Mouse (Mus musculus): ENCODE measurements around the gene Usp22.
"Not testable (repeated sequence)": the region's sequence is repeated elsewhere in the genome, so short reads cannot be mapped to it uniquely, and the experiment has no call there.

The Usp22 gene

DNA sequence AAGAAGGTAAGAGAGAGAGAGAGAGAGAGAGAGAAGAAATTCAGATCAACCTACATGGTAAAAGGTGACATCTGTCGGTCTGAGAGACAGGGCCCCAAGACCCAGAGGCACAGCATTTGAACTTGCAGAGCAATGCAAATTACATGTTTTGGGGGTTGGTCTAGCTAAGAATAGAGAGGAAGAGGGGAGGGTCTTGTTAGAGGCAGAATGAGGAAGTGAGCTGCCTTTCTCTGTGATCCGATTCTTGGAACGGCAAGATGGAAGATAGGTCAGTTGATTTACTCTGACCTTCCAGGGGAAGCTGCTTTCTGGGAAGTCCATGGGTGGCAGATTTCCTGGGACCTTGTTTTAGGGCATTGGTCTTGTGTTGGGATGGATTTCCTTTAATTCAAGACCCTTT is 32.6 kb downstream of the Usp22 start:
- no peak for DNase-seq

- DNase-seq, result no peak
These were observed 33.2 kb downstream of the Usp22 start for GRCm38 (mm10) chr11:61141693-61142092.

- no peak for DNase-seq
These were observed 41.9 kb downstream of the Usp22 start for GRCm38 (mm10) chr11:61132943-61133342.

- not testable (repeated sequence) for DNase-seq
These were observed 44.2 kb downstream of the Usp22 start for GRCm38 (mm10) chr11:61130646-61131045.

GRCm38 (mm10) chr11:61129305-61129704 is 45.5 kb downstream of the Usp22 start:
- DNase-seq, result no peak

DNA sequence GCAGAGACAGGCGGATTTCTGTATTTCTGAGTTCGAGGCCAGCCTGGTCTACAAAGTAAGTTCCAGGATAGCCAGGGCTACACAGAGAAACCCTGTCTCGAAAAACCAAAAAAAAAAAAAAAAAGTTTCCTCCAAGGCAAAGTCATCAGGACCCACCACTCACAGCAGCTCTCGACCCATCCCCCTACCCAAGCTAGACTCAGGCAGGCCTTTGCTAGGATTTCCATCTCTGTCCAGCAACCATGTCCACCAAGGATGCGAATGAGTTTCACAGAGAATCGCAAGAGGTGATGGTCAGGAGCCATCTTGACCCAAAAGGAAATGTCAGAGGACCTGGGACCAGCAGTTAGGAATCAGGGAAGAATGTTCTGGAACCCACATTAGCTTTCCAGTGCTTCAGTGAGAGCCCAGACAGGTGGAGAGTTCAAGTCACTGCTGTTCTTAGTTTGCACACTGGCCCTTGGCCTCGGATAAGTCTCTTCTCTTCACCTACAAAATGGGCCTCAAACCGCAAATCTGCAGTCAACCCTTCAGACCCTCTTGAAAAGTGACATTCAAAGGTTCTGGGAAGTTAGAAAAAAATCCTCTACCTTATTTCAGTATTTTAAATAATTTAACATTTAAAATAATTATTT is 47.3 kb downstream of the Usp22 start:
- DNase-seq, result no peak

- no peak for DNase-seq
These were observed 48.1 kb downstream of the Usp22 start, which contains the start of gene Tnfrsf13b for GRCm38 (mm10) chr11:61126606-61127355. TSS of gene Tnfrsf13b (plus strand) at chr11:61126755.

GRCm38 (mm10) chr11:61125970-61126369 is 48.9 kb downstream of the Usp22 start:
- DNase-seq, result no peak

DNA sequence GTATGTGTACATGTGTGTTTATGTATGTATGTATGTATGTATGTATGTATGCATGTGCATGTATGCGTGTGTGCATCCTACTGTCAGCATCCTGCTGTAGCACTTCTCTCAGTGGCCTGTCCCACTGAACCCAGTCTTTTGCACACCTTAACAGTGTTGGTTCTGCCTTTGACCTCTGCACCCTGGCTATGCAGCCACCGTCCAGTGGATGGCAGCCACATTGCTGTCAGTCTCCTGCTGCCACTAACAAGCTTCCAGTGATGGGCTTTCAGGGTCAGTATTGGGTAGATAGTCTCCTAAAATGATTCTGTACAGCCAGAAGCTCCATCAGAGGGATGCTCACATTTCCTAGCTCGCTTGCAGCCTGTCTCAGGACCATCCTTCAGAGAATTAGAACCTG is 51.0 kb downstream of the Usp22 start:
- no peak for DNase-seq

DNA sequence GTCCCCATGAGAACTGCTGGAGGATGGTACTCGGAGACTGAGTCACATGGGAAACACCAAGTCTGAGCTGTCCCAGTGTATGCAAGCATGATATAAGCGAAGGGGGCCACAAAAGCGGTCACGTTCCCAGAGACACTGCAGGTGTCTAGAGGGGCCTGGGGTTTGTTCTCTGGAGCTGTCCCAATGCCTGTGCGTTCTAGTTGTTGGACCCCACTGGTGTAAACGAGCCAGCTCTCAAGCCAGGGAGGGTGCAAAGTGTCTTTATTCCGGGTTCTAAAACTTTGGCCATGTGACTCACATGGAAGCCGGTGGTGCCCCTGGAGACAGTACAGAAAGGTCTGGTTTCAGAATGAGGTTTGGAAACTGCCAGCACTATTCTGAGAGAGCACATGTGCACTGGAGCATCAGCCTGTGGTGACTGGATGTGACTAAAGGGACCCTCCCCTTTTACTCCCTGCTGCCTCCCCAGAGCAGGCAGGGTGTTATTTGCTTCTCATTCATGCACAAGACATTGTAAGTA is 52.0 kb downstream of the Usp22 start:
- DNase-seq, result no peak

DNA sequence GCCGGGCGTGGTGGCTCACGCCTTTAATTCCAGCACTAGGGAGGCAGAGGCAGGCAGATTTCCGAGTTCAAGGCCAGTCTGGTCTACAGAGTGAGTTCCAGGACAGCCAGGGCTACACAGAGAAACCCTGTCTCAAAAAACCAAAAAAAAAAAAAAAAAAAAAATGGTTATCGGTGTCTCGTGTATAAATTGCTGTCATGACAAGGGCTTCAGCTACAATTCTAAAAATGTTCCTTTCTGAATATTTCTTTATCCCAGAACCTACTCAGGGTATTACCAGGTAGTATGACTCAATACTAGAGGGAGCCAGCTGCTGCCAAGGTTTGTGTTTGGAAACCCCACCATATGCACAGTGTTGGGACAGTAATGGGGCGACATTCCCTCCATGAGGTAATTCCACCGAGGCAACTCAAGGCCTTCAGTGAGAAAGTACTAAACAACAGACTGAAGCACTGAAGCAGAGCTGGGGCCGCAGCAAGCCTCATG is 52.5 kb downstream of the Usp22 start:
- no peak for DNase-seq

GRCm38 (mm10) chr11:61119996-61120583 is 54.8 kb downstream of the Usp22 start:
- no peak for DNase-seq

GRCm38 (mm10) chr11:61116226-61116625 is 58.6 kb downstream of the Usp22 start:
- no peak for DNase-seq

DNA sequence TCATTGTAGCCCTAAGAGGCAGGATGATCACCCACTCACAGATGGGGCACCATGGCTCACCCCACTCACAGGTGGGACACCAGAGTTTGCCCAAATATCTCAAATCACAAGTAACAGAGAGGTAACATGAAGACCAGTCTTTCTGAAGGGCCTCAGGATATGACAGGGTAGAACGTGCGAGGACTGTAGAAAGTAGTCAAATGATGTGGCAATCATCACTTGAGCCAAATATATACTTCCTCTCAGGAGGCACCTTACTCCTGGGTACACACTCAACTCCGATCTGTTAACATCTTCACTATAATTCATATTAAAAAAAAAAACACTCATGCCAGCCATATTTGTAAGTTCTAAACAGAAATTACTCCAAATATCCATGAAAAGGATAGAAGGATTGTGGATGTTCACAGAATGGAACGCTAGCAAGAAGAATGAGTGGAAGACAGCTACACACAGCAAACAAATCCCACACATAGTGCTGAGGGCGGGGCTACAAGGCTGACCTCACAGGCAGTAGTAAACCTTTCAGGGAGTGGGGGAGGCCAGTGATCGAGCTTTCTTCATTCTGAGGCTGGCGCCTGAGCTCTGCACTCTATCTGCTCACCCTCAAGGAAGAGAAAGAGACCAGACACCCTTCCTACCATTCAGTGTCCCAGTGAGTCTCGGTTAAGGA is 62.4 kb downstream of the Usp22 start:
- DNase-seq, result no peak

- DNase-seq, result no peak
These were observed 63.4 kb downstream of the Usp22 start for GRCm38 (mm10) chr11:61111472-61111871.

- no peak for DNase-seq
These were observed 63.9 kb downstream of the Usp22 start for GRCm38 (mm10) chr11:61110928-61111327.

DNA sequence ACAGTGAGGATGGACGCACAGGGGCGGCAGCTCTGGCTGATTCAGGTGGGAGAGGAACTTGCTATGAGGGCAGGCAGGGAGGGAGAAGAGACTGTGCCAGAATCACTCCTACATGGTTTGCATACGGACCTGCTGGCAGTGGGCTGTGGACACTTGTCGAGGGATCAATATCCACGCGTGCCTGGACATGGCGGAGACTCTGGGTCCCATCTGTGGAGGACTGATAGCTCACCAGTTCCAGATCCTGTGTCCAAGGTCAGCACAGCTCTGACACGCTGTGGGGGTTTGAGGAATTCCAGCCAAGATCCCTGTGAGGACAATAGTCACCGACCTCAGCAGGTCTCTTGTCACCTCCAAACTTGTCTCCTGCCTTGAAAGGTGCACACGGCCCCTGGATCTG is 64.7 kb downstream of the Usp22 start:
- no peak for DNase-seq

GRCm38 (mm10) chr11:61109707-61110106 is 65.1 kb downstream of the Usp22 start:
- DNase-seq, result no peak

DNA sequence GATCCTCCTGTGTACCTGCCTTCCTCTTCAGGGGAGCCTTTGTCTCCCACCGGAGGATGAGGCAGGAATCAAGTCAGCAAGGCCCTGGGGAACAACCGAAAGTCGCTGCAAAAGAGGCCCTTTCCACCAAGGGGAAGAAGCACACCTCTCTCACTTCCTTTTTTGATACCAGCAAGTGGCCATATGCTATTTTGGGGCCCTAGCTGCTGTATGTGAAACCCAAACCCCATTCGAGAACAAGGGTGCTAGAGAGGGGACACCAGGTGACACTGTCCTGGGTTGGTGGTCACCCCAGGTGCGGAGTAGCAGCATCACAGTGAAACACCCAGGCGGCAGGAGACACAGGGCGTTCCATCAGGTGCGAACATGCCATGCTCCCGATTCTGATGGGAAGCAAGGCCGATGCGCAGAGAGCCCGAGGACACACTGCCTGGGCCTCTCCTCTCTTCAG is 65.9 kb downstream of the Usp22 start:
- DNase-seq, result no peak

DNA sequence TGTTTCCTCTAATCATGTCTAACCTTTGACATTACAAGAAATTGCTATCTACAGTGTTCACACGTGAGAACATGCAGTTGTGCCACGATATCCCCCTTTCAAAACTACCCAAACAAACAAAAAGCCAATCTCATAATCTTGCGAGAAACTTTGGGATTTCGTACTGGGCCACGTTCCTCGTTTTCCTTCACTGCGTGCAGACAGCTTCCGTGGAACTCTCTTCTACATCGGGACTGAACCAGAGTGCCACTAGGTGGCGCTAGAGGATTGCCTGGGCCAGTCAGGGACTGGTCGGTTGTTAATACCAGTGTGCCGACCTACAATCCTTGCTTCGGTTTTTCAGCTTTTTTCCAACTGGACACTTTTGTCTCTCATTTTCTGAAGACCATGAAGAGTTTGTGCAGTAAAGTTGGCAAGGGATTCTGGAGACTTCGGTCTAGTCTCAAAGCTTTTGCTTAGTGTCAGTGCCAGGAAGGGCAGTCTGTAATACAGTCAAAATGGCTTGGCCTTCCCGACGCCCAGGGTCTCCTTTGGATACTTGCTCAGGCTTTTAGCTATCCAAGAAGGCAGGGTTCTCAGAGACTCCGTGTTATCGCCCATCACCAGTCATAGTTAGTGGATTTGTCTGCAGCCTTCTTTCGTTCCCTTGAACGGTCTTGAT is 70.5 kb downstream of the Usp22 start:
- peak; percentile 91 for DNase-seq

- peak; percentile 30 for DNase-seq
These were observed 72.2 kb downstream of the Usp22 start for GRCm38 (mm10) chr11:61102397-61103339.
